Mouse (Mus musculus) small intestine, adult 2 months (tissue): ENCODE data around the gene Unc119b. TPM values are rescaled to one million over a fixed set of nuclear protein-coding genes. Genes with fewer than 3 reads are reported as not detected.
"Not testable (repeated sequence)": the region's sequence is repeated elsewhere in the genome, so short reads cannot be mapped to it uniquely, and the experiment has no call there.

Source experiments
- H3K27ac ChIP-seq: fragments of 200-500 bp; 2 replicates; pipeline ENCODE4 v1.5.1; 2012; ENCODE audit warnings: low read depth, low read length, control low read depth, inconsistent platforms; ENCODE audit not compliant: insufficient read depth
- H3K27me3 ChIP-seq: fragments of 200-500 bp; 2 replicates; pipeline ENCODE4 v1.6.1; 2012; ENCODE audit warnings: mild to moderate bottlenecking, moderate library complexity, low read length, inconsistent platforms; ENCODE audit not compliant: control insufficient read depth, insufficient read depth
- H3K36me3 ChIP-seq: fragments of 200-500 bp; 2 replicates; pipeline ENCODE4 v1.6.1; 2012; ENCODE audit warnings: mild to moderate bottlenecking, low read length, control low read depth, inconsistent platforms; ENCODE audit not compliant: control insufficient read depth, insufficient read depth
- H3K4me1 ChIP-seq: fragments of 200-500 bp; 2 replicates; pipeline ENCODE4 v1.6.1; 2012; ENCODE audit warnings: low read length, inconsistent platforms, mixed read lengths; ENCODE audit not compliant: control insufficient read depth, insufficient read depth, insufficient read length
- H3K4me3 ChIP-seq: fragments of 200-500 bp; 2 replicates; pipeline ENCODE4 v1.5.1; 2012; ENCODE audit warnings: low read depth, mild to moderate bottlenecking, control low read depth, inconsistent platforms, low read length, moderate library complexity
- CTCF ChIP-seq: fragments of 200-500 bp; IDR thresholded peaks from 2 replicates; pipeline ENCODE4 v1.5.1; 2012; ENCODE audit warnings: low read depth, mild to moderate bottlenecking, control low read depth, inconsistent platforms, low read length, moderate library complexity, mixed read lengths; ENCODE audit not compliant: insufficient replicate concordance, insufficient read length; ENCODE audit errors: extremely low read depth
- POLR2A ChIP-seq: fragments of 200-500 bp; IDR thresholded peaks from 2 replicates; pipeline ENCODE4 v1.6.1; 2012; ENCODE audit warnings: low read depth, mild to moderate bottlenecking, control low read depth, inconsistent platforms, low read length, moderate library complexity
- WGBS: fragments of 180-500 bp; shearing (Covaris S2); methylation state at CpG from one replicate; pipeline ENCODE4 v1.1.7; 2018; 5-methylcytosine and 5-hydroxymethylcytosine counted together
- polyA plus RNA-seq: library from polyadenylated mRNA; depleted of rRNA; stranded (reverse); fragments of >200 nt; gene quantifications from 2 replicates; pipeline ENCODE4 v1.2.3, GENCODE M21; 2012

The Unc119b gene
- polyA plus RNA-seq, 1 experiment = 26.5 TPM

DNA sequence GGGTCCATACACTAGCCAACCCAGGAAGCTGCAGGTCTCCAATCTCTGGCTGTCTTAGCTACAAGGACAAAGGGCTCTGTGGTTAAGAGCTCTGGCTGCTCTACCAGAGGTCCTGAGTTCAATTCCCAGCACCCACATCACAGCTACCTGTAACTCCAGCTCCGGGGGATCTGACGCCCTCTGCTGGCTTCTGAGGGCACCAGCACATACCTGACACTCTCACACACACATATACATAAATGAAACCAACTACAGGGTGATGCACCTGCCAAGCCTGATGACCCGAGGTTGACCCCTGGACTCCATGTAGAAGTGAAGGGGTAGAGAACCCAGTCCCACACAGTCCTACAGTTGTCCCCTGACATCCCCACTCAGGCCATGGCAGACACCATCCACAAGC, 18.3 kb downstream of the Unc119b start:
- no peaks in the 10 kb centered on the region for H3K27me3 ChIP-seq
- 89% methylated on average over 3 of the region's 3 CpGs for WGBS
- no peak for TF ChIP-seq POLR2A
- no peak for TF ChIP-seq CTCF
- H3K27ac ChIP-seq = no peak overlapping the region
- H3K4me1 ChIP-seq = peaks cover 2% of the 10 kb centered on the region; the same call in 1 of the 2 replicates
- H3K36me3 ChIP-seq = peaks cover 17% of the 10 kb centered on the region
- no peak overlapping the region for H3K4me3 ChIP-seq

DNA sequence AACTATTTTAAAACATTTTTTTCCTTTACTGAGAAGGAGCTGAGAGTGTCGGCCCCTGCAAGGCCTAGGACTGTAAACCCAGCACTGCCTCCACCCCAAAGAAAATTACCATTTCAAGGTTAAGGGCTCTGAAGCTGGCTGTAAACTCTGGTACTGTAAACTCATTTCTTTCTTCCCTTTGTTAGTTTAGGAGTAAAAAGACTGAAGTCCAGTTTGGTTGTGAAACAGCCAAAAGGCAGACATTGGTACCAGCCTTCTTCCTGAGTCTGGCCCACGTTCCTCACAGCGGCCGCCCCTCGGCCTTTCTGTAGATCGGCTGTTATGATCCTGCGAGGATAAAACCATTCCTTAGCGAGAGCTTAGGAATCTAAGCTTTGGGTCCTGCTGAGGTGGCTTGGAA, 20.3 kb downstream of the Unc119b start:
- Histone ChIP-seq H3K4me1 (peaks cover 1% of the 10 kb centered on the region; the same call in 1 of the 2 replicates), H3K27me3 (no peaks in the 10 kb centered on the region), H3K36me3 (peaks cover 30% of the 10 kb centered on the region), H3K4me3 (no peak overlapping the region), H3K27ac (no peak overlapping the region)
- TF ChIP-seq POLR2A = no peak
- TF ChIP-seq CTCF = no peak
- 51% methylated on average over 8 of the region's 8 CpGs for WGBS

DNA sequence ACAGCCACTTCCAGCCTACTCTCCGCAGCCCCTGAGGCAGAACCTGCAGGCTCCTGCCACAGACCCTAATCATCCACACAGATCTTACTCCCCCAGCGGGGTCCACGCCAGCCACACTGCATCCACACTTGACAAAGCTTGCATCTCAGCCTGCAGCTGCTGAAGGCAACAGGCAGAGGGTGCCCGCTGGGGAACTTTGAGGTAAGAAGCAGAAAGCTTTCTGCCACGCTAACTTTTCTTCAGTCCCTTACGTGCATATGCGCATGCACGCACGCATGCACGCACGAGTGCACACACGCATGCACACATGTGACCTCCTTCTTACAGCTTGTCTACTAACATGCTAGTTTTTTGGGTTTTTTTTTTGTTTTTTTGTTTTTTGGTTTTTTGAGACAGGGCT, 21.5 kb downstream of the Unc119b start:
- 99% methylated on average over 12 of the region's 12 CpGs for WGBS
- Histone ChIP-seq H3K4me1 (no peaks in the 10 kb centered on the region), H3K36me3 (peaks cover 31% of the 10 kb centered on the region), H3K27me3 (no peaks in the 10 kb centered on the region), H3K27ac (no peak overlapping the region), H3K4me3 (no peak overlapping the region)
- TF ChIP-seq POLR2A = no peak
- TF ChIP-seq CTCF = no peak

DNA sequence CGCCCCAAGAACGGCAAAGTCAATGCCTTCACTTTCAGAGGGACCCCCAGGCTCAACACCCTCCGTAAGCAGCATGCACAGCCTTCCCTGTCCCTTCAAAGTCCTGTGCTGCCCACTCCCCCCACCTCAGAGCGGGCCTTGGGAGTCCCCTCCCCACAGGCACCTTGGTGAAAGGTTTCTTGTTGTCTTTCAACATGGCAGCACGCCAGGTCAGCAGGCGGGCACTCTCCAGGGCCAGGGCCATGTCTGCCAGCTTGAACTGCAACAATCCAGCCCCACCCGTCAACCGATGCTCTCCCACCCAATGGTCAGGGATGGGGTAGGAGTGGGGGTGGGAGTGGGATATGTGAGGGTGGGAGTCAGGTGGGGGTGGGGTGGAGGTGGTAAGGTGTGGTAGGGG, 23.6 kb downstream of the Unc119b start:
- 82% methylated on average over 8 of the region's 8 CpGs for WGBS
- TF ChIP-seq CTCF (no peak), POLR2A (no peak)
- Histone ChIP-seq H3K27me3 (no peaks in the 10 kb centered on the region), H3K4me3 (no peak overlapping the region), H3K27ac (no peak overlapping the region), H3K4me1 (no peaks in the 10 kb centered on the region), H3K36me3 (peaks cover 29% of the 10 kb centered on the region)

DNA sequence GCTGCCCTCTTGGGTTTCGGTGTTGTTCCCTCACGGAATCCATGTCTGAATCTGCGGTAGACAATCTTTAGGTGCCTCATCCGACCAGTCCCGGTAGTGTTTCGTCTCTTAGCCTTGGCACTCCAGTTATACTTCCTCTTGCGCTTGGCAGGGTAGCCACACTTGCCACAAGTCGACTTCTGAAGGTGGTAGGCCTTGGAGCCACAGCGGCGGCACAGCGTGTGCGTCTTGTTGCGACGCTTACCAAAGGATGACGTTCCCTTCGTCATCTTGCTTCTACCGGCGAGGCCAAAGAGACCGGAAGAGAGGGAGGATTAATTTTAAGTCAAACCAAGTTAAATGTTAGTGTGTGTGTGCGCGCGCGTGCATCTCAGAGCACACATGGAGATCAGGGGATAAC, 31.5 kb downstream of the Unc119b start:
- WGBS = 96% methylated on average over 23 of the region's 23 CpGs
- not testable (repeated sequence) for H3K4me1 ChIP-seq, H3K27ac ChIP-seq, H3K4me3 ChIP-seq, H3K27me3 ChIP-seq
- H3K36me3 ChIP-seq = peaks cover 15% of the 10 kb centered on the region

DNA sequence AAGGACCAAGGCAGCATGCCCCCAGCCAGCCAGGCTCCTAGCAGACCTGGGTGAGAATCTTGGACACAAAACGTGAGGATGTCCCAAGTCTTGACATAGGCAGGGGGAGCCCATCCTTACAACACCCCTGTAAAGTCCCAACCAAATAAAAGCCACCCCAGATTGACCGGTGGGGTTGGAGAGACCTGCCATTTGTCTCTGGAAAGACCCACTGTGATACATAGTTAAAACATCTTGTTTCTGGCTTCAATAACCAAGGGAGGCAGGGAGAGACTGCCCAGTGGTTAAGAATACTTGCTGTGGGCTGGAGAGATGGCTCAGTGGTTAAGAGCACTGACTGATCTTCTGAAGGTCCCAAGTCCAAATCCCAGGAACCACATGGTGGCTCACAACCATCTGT, 32.5 kb downstream of the Unc119b start:
- TF ChIP-seq POLR2A (no peak), CTCF (no peak)

DNA sequence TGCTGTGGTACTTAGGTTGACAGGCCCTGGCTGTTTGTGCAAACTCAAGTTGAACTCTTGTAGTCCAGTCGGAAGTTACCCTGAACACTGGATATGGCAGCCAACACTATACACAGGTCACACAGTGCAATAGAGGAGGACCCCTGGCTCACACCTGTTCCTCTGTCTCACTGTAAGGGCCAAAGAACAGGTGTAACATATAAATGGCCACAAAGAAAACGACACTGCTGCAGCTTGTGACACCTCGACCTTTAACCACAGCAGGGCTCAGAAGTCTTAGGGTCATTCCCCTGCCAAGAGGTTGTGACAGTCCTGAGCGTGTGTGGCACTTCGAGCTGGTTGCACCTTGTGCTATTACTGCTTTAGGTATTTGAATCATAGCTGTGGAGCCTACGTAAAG, 34.3 kb downstream of the Unc119b start:
- Histone ChIP-seq H3K4me1 (no peaks in the 10 kb centered on the region), H3K27ac (no peak overlapping the region), H3K36me3 (peaks cover 37% of the 10 kb centered on the region), H3K4me3 (no peak overlapping the region), H3K27me3 (no peaks in the 10 kb centered on the region)
- TF ChIP-seq POLR2A (no peak), CTCF (no peak)
- 62% methylated on average over 6 of the region's 6 CpGs for WGBS

More for the DNA sequence above, 32.5 kb downstream of the Unc119b start:
- 88% methylated on average over 2 of the region's 2 CpGs for WGBS
- H3K27ac ChIP-seq = no peak overlapping the region
- no peaks in the 10 kb centered on the region for H3K27me3 ChIP-seq
- peaks cover 21% of the 10 kb centered on the region for H3K36me3 ChIP-seq
- H3K4me3 ChIP-seq = no peak overlapping the region
- no peaks in the 10 kb centered on the region for H3K4me1 ChIP-seq

DNA sequence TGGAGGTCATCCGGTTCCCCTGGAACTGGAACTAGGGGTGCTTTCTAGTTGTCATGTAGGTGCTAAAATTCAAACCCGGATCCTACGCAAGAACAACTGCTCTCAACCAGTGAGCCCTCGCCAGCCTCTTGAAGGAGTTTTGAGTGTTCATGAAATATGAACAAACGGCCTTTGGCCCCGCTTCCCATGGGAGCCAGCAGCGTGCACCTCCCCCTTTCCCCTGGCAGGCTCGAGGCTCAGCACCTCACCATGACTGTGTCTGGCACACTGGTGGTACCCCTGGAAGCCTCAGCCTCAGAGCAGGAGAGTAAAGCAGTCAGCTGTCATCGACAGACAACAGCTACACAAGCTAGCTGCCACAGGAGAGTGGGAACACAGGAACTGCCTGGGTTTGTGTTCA, 34.8 kb downstream of the Unc119b start:
- no peak overlapping the region for H3K27ac ChIP-seq
- no peaks in the 10 kb centered on the region for H3K27me3 ChIP-seq
- WGBS = 69% methylated on average over 9 of the region's 9 CpGs
- H3K4me3 ChIP-seq = no peak overlapping the region
- H3K4me1 ChIP-seq = no peaks in the 10 kb centered on the region
- no peak for TF ChIP-seq POLR2A
- TF ChIP-seq CTCF = no peak
- peaks cover 42% of the 10 kb centered on the region for H3K36me3 ChIP-seq
